Mouse (Mus musculus) brain, embryonic 14.5 days (tissue): ENCODE results near the gene Nt5c2. TPM values are rescaled to one million over a fixed set of nuclear protein-coding genes. Genes with fewer than 3 reads are reported as not detected.

Experiments used
- DNase-seq: peaks from one replicate; pipeline ENCODE4 v3.0.0-alpha.2; 2011; ENCODE audit warnings: low read depth
- CTCF ChIP-seq: fragments of 200-500 bp; IDR thresholded peaks from 2 replicates; pipeline ENCODE4 v1.5.1; 2012; ENCODE audit warnings: inconsistent platforms, mild to moderate bottlenecking, moderate library complexity, borderline replicate concordance; ENCODE audit not compliant: insufficient read depth, insufficient read length; ENCODE audit errors: extremely low read depth
- POLR2A ChIP-seq: fragments of 200-500 bp; IDR thresholded peaks from 2 replicates; pipeline ENCODE4 v1.6.1; 2012; ENCODE audit warnings: mild to moderate bottlenecking, inconsistent platforms, borderline replicate concordance; ENCODE audit not compliant: poor library complexity, insufficient read depth, insufficient read length, severe bottlenecking; ENCODE audit errors: extremely low read depth
- polyA plus RNA-seq: library from polyadenylated mRNA; depleted of rRNA; stranded (reverse); fragments of >200 nt; gene quantifications from 2 replicates; pipeline ENCODE4 v1.2.3, GENCODE M21; 2012; rRNA removed

Gene Nt5c2
- polyA plus RNA-seq, 1 experiment, result 49.2 TPM

DNA sequence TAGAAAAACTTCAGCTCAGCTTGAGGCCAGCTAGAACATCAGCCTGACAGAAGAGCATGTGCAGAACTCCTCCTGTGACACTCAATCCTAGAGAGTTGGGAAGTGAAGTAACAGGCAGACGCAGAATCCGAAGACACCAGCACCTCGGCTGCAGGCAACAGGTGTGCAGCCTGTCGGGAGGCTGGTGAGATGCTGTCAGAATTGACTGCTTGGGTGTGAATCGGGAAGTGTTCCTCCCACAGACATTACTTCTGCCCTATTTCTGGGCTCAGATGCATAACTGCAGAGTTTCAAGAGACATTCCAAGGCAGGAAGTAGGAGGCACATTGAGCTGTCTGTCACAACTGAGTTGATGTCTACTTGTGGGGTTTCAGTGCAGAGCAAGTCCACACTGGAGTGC, 180.7 kb downstream of the Nt5c2 start:
- no peak for DNase-seq
- no peak for TF ChIP-seq CTCF
- TF ChIP-seq POLR2A, result no peak

Other genes with a start within 250 kb of the Nt5c2 start
- 413 and 626 TPM in 2 replicates for gene Ina, start 455 bp downstream of the Nt5c2 start, polyA plus RNA-seq
- 65.2 and 81.7 TPM in 2 replicates for gene Pcgf6, start 35.8 kb upstream of the Nt5c2 start, polyA plus RNA-seq
- 10.8 and 11.0 TPM in 2 replicates for gene Taf5, start 52.6 kb upstream of the Nt5c2 start, polyA plus RNA-seq
- 587 and 848 TPM in 2 replicates for gene Usmg5, start 75.5 kb upstream of the Nt5c2 start, polyA plus RNA-seq
- 15.3 and 18.9 TPM in 2 replicates for gene Pdcd11, start 75.6 kb upstream of the Nt5c2 start, polyA plus RNA-seq
- 1.5 TPM in 2 replicates for gene Calhm2, start 123.1 kb upstream of the Nt5c2 start, polyA plus RNA-seq
- gene Calhm1, start 129.1 kb upstream of the Nt5c2 start, polyA plus RNA-seq, result not detected in 2 replicates
- gene Calhm3, start 142.6 kb upstream of the Nt5c2 start, polyA plus RNA-seq, result 0.18 TPM in 1 of 2 replicates, not detected in the other
- gene Neurl1a, start 163.7 kb upstream of the Nt5c2 start, polyA plus RNA-seq, result 13.6 and 22.2 TPM in 2 replicates